Mouse (Mus musculus): ENCODE measurements around the gene Zbtb11.

Zbtb11 gene

DNA sequence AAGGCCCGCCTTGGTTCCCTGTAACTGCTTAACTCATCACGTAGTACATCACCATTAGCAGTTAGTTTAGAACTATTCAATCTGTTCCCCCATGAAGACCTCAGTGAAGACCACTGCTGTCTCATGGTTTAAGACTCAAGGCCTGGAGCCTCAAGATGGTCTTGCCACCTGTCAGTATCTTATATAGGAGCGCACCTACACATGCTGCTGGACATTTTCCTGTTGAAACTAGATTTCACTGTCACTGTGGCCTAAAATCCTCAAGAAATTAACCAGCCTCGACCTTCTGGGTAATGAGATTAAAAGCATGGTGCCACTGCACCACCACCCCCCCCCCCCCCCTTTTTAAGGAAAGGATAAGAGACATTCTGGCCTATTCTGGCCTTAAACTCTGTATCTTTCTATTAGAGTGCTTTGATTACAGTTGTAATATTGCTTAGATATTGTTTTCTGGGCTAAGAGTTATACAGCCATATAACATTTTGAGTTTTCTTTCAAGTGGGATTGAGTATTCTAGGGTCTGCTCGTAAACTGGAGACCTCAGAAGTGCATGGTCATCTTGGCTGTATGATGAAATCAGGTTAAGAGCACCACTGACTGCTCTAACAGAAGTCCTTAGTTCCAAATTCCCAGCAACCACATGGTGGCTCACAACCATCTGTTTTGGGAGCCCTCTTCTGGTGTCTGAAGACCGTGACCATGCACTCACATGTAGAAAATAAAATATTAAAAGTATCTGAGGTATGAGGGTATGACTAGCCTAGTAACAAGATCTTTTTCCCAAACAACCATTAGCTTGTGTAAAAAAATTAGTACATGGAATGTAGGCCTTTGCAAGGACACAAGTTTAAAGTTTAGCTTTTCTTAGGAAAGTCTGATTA lies 1.7 kb upstream of the Zbtb11 start:
- WGBS, result 72% methylated on average over 6 of the region's 6 CpGs

DNA sequence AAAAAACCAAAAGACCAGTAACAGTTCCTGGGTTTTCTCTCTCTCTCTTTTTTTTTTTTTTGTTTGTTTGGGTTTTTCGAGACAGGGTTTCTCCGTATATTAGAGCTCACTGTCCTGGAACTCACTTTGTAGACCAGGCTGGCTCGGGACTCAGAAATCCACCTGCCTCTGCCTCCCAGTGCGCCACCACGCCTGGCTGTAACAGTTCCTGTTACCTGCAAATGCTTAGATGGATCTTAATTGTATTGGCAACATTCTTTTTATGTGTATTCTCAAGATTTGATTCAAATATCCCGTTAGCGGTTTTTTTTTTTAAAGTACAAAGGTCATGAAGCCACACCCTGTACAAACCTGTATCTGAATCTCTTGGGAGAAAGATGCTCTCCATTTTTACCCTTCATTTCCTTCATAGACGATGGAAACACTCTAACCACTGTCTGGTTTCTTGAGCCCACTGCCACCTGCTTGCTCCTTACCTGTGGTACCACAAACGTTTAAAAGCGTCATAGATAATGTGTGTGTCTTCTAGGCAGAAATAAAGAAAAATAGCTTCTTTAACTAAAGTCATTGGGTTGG lies 969 bp upstream of the Zbtb11 start:
- WGBS, result 49% methylated on average over 10 of the region's 10 CpGs

DNA sequence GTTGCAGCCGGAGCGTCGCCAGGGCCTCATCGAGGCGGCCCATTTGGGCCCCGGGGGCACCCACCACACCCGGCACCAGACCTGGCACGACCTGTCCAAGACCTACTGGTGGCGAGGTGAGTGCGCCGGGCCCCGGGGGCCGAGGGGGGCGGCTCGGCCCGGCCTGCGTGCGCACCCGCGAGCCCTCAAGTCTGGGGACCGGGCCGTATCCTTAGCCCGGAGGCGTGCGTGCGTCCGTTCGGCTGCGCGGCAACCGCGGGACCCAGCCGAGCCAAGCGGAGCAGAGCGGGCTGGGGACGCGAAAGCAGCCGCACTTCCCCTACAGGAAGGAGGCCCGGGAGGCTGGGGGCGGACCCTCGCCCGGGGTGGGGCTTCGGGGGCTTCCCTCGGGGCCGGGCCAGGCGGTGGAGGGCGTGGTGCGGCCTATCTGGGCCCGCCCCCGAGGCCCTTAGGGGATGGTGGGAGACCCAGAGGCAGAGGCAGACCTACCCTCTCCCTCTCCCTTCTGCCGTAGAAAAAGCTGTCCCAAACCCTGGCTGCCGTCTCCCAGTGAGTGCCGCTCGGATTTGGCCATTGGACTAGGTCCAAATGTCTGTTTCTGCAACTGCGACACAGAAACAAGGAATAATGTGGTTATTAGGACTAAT lies 696 bp downstream of the Zbtb11 start:
- WGBS, result under 1% methylated on average over 55 of the region's 55 CpGs

DNA sequence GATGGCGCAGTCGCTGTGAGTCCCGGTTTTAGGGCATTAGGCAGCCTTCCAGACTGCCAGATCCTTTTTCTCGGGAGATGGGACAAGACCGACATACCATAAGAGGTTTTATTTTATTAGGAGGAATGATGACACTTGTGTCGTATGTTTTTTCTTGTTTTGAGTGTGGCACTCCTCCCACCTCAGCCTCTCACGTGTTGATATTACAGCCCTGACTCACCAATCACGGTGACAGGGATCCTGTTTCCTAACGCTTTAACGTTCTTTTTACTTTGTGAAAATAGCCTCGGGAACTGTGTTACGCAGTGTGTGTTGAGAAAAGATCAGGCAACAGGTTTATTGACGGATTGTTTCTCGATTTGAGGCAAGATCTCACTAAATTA lies 1.2 kb downstream of the Zbtb11 start:
- WGBS, result under 1% methylated on average over 14 of the region's 14 CpGs

DNA sequence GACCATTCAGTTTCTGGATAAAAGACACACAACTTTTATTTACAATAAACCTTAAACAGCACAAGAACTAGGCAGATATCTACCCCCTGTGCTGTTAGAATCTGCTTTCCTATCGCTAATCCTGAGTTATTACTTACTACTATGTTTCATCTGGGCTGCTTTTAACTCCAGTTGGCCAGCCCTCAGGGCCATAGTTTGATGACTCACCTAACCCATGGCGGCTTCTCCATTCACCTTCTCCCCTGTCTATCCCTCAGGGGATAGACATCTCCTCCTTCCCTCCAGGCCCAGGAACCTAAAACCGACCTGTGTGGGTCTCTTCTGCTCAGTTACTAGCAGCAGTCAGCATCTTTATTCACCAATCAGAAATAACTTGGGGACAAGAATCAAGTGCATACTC lies 12.3 kb downstream of the Zbtb11 start:
- WGBS, result 94% methylated on average over 3 of the region's 3 CpGs

DNA sequence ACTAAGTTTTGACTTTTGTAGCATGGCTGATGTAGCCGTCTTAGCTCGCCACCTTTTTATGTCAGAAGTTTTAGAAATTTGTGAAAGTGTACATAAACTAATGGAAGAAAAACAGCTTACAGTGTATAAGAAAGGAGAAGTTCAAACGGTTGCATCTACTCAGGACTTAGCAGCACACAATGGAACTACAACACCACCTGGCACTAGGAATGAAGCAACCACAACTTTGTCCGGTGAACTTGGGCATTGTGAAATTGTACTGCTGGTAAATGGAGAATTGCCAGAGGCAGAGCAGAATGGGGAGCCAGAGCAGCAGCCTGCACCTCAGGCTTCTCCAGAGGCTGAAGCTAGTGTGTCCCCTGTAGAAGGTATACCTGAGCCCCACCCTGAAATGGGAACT lies 16.6 kb downstream of the Zbtb11 start:
- WGBS, result 85% methylated on average over 4 of the region's 4 CpGs

DNA sequence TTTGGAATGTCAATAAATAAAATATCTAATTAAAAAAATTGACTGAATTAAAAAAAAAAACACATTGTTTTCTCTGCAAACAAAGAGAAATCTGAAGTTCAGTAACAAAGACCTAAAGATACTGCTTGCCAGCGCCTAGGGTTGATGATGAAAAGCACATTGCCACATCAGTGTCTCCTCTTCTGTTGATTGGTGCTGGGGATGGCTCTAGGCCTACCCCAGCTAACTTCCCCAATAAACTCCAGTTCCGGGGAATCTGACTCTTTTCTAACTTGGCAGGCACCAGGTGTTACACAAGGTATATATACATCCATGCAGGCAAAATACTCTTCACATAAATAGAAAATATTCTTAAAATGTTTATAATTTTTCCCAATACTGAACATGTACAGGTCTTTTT lies 20.6 kb downstream of the Zbtb11 start:
- WGBS, result 84% methylated on average over 2 of the region's 2 CpGs

DNA sequence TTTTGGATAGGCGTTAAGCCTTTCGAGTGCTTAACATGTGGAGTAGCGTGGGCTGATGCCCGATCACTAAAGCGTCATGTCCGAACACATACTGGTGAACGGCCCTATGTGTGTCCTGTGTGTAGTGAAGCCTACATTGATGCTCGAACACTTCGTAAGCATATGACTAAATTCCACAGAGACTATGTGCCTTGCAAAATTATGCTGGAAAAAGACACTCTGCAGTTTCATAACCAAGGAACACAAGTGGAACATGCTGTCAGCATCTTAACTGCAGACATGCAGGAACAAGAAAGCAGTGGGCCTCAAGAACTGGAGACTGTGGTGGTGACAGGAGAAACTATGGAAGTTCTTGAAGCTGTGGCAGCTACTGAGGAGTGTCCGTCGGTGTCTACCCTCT lies 33.1 kb downstream of the Zbtb11 start:
- WGBS, result 56% methylated on average over 11 of the region's 11 CpGs

DNA sequence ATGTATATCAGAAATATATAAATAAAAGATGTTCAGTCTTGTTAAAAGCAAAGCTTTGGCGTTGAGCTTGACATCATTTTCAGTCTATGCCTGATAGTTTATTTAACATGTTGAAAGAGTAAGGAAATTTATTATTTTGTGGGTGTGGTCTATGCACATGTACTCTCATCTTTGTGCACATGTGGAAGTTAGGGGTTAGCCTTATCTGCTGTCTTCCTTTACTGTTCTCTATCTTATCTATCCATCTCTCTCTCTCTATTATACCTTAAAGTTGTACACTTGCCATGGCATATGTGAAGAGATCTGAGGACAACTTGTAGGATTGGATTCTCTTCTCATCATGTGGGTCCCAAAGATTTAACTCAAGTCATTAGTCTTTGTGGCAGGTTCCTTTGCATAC lies 35.2 kb downstream of the Zbtb11 start:
- 93% methylated on average over 1 of the region's 1 CpGs for WGBS

DNA sequence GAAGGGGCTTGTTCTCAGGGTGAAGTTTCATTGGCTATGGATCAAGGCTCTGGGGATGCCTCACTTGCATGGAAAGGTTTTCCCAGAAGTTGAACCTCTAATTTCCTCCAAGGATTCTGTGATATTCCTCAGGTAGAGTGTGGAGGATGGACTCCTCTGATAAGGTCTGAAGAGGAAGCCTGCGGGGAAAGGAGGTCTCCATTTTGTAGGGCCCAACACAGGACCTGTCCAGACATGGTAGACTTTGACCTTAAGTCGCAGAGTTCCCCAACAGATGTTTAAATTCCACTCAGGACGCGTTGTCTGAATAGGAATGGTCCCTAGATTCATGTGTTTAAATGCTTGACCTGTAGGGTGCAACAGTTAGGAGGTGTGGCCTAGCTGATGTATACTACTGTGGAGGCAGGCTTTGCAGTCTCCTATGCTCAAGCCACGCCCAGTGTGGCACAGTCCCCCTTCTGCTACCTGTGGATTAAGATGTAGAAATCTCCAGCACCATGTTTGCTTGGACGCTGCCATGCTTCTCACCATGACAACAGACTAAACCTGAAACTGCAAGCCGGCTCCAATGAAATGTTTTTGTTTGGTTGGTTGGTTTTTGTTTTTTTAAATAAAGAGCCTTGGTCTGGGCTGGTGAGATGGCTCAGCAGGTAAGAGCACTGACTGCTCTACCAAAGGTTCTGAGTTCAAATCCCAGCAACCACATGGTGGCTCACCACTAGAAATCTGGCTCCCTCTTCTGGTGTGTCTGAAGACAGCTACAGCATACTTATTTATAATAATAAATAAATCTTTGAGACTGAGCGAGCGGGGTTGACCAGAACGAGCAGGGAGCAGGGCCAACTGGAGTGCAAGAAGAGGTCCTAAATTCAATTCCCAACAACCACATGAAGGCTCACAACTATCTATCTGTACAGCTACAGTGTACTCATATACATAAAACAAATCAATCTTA lies 39.4 kb downstream of the Zbtb11 start:
- WGBS, result 88% methylated on average over 10 of the region's 10 CpGs

DNA sequence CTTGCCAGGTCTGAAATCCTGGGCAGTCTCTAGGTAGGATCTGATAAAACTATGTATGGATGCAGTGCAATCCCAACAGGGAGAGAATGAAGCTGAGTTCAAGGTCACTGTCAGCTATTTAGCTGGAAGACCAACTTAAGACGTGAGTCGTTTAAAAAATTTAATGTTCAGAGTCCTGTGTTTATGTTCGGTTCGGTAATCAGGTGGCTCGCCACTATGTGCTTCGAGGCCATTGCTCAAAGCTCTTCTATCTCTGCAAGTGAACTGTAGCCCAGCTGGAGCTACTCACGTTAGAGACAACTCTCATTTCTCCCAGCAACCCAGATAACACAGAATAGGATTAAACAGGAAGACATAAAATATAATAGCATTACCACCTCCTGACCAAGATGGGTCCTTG lies 40.4 kb downstream of the Zbtb11 start:
- 75% methylated on average over 7 of the region's 7 CpGs for WGBS

DNA sequence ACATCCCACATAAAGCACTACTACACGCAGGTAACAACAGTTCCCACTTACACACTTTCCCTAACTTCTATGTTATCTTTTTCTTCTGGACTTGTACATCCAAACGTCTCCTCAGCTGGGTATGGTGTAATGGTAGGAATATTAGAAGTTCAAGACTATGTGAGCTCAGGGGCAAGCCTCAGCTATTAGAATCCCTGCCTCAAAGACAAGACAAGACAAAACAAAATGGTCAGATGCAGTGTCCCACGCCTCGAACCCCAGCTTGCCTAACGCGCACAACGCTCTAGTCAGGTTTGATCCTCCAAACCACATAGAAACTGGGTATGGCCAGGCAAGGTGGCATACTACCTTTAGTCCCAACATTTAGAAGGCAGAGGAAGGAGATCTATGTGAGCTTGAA lies 46.0 kb downstream of the Zbtb11 start:
- 91% methylated on average over 7 of the region's 7 CpGs for WGBS

DNA sequence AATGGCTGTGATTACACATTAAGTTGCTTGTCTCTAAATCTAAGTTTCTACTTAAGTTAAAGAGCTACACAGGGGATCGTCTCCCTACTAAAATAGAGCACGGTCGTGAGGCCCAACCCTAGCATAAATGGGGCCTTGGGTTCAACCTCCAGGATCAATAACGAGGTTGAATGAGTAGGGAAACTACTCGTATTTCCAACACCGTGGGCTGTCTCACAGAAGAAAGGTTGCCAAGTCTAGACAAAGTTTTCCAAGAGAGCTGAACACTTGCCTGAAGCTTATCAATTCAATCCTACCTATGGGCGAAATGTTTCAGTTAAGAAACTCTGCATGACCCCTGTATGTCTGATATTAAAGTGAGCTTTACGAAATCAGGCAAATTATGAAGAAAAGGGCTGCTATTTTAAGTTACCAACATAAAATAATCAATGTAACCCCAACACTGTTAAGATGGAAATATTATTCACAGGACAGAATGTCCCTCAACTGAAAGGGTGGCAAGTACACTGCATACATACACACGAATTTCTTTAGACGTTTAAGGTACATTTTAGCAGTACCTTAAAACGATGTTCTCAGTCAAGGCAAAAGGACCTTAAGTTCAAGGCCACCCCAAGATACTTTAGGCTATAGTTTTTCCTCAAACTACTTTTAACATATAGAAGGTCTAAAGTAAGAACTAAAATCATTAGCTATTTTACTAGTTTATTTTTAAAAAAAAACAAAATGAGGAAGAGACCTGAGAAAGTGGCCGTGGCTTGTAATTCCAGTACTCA lies 54.4 kb downstream of the Zbtb11 start:
- WGBS, result 23% methylated on average over 12 of the region's 12 CpGs

DNA sequence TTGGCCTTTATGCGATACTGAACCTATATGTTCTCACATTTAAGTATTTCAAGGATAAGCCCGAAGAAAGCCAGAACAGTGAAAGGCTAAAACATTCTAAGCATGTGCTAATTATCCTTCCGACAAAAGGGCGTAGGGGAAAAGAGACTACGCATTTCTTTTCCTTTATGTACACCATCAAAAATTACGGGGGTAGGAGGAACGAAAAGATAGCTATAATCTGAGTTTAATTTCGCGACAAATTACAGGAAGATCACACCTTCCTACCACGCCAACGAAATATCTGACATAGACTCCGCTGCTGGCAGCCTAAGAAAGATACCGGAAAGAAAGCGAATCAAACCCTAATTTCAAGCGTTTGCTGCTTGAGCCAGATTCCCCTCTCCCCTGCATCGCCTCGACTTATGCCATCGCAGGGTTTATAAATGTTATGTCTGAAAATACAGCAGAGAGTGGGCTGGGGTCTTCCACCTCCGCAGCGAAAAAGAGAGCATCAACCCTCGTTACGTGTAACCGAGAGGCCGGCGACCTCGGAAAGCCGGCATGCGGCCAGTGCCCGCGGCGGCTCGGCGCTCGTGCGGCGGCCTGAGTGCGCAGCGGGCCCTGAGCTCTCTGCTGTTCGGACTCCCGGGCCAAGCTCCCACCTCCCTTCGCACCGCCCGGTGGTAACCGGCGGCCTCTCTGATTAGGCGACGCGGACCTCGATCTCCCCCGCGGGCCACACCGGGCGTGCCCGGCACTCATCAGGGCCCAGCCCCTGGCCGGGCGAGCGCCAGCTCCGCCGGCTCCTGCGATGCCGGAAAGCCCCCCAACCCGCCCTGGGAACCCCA lies 55.3 kb downstream of the Zbtb11 start:
- WGBS, result under 1% methylated on average over 62 of the region's 62 CpGs

DNA sequence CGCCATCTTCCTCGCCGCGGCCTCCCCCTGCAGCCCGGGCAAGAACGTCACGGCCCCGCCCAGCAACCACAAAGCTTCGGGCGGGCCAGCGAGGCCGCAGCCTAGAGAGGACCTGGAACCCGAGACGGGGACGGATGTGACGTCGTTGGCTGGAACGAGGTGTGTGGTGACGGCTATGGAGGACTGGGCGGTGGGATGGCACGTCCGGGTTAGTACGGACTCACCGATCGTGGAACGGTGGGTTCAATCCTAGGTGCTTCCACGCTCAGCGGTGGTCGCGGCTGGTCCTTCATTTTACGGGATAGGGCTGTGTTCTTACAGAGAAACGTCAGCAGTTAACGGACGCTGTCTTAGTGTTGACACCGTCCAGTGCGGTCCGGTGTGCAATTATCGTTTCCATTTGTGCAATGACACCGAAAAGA lies 56.0 kb downstream of the Zbtb11 start, which contains the start of gene Pcnp:
Gene Pcnp (minus strand): TSS at position 79 of the 422 bp plus-strand sequence.
- WGBS, result under 1% methylated on average over 39 of the region's 39 CpGs

DNA sequence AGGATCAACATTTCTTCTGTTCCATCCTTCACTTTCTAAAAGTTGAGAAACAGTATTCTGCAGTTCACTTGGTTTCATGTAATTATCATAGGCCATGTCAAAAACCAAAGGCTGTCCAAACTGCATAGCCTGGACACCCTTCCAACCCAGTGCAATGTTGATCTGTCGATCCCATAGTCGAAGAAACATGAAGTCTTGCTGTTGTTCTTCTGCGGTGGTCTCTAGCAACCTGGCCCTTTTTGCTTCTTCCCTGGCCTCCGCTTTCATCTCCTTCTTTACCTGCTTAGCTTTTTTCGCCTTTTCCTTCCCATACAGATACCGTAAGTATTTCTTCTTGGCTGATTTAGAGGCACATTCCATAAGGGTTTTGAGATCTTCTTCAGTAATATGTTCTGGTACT lies 60.9 kb downstream of the Zbtb11 start:
- 95% methylated on average over 6 of the region's 6 CpGs for WGBS

DNA sequence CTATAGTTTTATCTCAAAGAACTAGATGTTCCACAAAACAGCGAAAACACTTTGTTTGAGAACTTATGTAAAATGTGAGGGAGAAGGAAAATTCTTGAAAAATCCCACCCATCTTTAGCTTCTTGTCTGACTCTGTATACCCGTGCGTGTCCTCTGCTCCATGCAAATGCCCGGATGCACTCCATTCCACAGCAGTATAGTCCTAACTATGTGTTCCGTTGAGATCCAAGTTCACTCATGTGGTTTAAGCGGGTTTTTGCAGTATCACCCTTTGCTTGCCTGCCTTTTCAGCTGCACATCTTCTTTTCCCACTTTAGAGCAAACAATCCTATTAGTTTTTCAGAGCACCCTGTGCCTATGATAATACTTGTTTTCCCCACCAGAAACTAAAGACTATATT lies 62.8 kb downstream of the Zbtb11 start:
- 57% methylated on average over 6 of the region's 6 CpGs for WGBS

DNA sequence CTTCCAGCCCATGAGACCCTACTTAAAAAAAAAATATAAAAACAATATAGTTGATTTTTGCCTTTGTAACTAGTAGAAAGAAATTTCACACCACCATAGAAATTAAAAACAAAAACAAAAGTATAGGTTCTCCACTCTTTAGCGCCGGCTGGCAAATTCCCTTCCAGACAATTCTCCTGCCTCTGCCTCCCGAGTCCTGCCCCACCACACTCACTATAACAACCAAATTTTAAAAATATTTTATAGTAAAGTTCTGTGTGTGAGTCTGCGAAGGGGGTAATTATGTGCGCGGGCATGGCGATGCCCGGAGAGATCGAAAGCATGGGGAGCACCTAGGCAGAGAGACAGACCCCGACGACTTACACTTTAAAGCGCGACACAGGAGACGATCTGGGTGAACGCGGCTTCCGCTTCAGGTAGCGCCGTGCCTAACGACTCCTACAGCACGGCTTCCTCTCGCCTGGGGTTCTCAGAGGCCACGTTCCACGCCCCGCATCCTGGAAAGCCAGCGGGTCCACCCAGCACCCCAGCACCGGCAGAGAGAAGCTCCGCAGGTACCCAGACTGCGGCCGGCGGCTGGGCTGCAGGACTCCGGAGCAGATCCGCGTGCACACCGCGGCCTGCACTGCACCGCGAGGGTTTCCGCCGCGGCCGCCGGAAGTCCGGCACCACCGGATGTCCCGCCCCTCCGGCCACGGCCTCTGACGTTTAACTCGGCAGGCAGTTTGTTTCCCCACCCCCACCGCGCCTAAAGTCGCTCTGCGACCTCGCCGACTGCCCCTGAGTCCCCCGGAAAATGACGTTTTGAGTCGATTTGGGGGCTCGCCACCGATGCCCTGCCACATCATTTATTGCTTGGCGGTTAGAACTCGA lies 63.7 kb downstream of the Zbtb11 start, which contains the start of gene Trmt10c:
Gene Trmt10c (minus strand): TSS at position 682 of the 873 bp plus-strand sequence.
- WGBS, result under 1% methylated on average over 63 of the region's 63 CpGs

DNA sequence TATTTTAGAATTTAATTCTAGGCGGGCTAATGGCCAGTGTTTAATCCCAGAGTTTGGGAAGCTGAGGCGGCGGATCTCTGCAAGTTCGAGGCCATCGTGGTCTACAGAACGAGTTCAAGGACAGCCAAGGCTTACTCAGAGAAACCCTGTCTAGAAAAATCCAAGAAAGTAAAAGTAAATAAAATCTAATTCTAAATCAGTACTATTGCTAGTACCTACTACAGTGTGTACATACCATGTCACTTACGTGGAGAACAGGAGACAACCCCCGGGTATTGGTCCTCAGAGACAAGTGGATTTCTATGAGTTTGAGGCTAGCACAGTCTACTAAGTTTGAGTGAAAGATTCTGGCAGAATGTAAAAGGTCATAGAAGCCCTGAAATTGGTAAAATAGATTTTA lies 64.4 kb downstream of the Zbtb11 start:
- WGBS, result 31% methylated on average over 8 of the region's 8 CpGs

Measured in cerebral cortex, adult 2 months (tissue).